Mouse (Mus musculus): ENCODE measurements around the gene Egln3.
A peak's percentile ranks its signal among the peaks of the same experiment; 100 is the strongest.

DNA sequence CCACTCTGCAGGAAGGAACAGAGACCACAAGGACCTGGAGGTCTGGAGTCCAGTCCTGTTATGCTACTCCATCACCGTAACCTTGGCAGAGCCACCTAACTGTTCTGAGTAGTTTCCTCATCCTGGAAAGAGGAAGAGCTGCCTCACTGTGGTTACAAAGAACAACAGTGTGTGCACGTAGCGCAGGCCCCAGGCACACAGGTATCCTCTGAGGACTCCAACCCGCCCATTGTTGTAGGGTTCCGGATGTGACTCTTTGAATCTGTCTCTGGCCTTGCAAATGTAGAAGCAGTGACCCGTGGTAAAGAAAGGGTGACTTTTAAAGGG lies 39.0 kb downstream of the Egln3 start:
- TF ChIP-seq ETS1 (conservative IDR thresholded peaks at IDR 0.05; ENCODE audit: low read depth, low read length) (peak; percentile 34), CTCF (conservative IDR thresholded peaks at IDR 0.05 in 1 of 2, IDR thresholded peaks at IDR 0.05 in 1 of 2; ENCODE audit: low read depth in 2 of 2, low read length in 2 of 2) (no peak), POLR2A (IDR thresholded peaks at IDR 0.05; ENCODE audit: low read depth, low read length) (no peak), JUN (IDR thresholded peaks at IDR 0.05; ENCODE audit: insufficient read depth, low read depth, low read length) (no peak), ELF1 (IDR thresholded peaks at IDR 0.05; ENCODE audit: low read depth, low read length) (peak; percentile 39; the same call in 1 of the 2 replicates)
